Mouse (Mus musculus): ENCODE measurements around the gene Sun5. TPM values are rescaled to one million over a fixed set of nuclear protein-coding genes. Genes with fewer than 3 reads are reported as not detected.

The Sun5 gene
- total RNA-seq (2014; rRNA removed; ENCODE audit: low replicate concordance), result not detected in 2 replicates
- not detected in 2 replicates for polyA plus RNA-seq (2015; fragmentation: Nextera tagmentation; extraction: Ambion mirVana)

DNA sequence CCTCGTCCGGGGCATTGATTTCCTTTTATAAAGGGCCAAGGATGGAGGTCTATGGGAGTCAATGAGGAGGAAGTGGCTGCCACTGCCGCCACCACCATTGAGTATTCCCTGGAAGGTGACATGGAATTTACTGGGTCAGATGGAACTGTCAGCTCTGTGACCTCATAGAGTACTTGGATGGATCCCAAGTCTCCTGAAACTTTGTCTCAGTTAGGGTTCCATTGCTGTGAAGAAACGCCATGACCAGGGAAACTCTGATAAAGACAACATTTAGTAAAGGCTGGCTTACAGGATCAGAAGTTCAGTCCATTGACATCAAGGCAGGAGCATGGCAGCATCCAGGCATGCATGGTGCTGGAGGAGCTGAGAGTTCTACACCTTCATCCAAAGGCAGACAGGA lies at the start of gene Sun5:
Gene Sun5 (minus strand): TSS at position 101 of the 400 bp plus-strand sequence.
- Histone ChIP-seq H3K4me1 (ENCODE audit: control insufficient read depth, insufficient read depth) (no peaks in the 10 kb centered on the region), H3K4me2 (ENCODE audit: low read depth, low read length) (no peak within 1 kb of the TSS), H3K27ac (ENCODE audit: low read depth) (no peak within 1 kb of the TSS), H3K9me3 (replicated peaks; ENCODE audit: control insufficient read depth, low read length) (no peaks in the 10 kb centered on the region), H3K4me3 (ENCODE audit: low read depth, low read length) (no peak within 1 kb of the TSS), H3K27me3 (ENCODE audit: control insufficient read depth, insufficient read depth, low read length) (no peaks in the 10 kb centered on the region), H3K36me3 (replicated peaks; ENCODE audit: control insufficient read depth, insufficient read depth, low read length) (no peaks in the 10 kb centered on the region), H3K9ac (replicated peaks; ENCODE audit: low read depth, low read length) (no peak within 1 kb of the TSS)
- 75% methylated on average over 4 of the region's 4 CpGs for WGBS
- no peak for TF ChIP-seq CTCF (IDR thresholded peaks at IDR 0.05; ENCODE audit: low read depth)
- no peak for TF ChIP-seq EP300 (IDR thresholded peaks at IDR 0.05; ENCODE audit: low read depth)
- ATAC-seq (ENCODE audit: insufficient read depth, low read depth) (no peak), DNase-seq (ENCODE audit: low spot score) (no peak)

DNA sequence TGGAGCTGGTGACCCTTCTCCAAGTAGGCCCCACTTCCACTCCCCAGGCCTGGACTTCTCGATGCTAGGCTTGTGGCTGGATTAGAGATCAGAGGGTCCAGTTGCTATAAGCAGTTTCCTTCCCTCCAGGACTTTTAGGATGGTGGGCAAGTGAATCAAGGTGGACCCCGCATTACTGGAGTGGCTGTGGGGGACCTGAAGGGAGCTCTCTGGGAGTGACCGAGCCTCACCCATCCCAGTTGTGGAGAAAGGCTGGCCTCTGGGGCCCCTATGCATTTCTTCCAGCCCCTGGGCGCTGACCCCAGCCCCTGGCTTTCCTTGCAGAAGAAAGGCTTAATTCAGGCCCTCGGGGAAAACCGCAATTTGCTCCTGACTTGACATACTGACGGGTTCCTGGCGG lies 47.0 kb upstream of the Sun5 start, which contains the start of gene Bpifb3:
Gene Bpifb3 (plus strand): TSS at position 301 of the 400 bp plus-strand sequence.
- TF ChIP-seq EP300 (IDR thresholded peaks at IDR 0.05; ENCODE audit: low read depth), result no peak
- TF ChIP-seq CTCF (IDR thresholded peaks at IDR 0.05; ENCODE audit: low read depth), result no peak
- Histone ChIP-seq H3K27me3 (ENCODE audit: control insufficient read depth, insufficient read depth, low read length) (no peaks in the 10 kb centered on the region), H3K27ac (ENCODE audit: low read depth) (no peak within 1 kb of the TSS), H3K4me3 (ENCODE audit: low read depth, low read length) (no peak within 1 kb of the TSS), H3K4me1 (ENCODE audit: control insufficient read depth, insufficient read depth) (no peaks in the 10 kb centered on the region), H3K9ac (replicated peaks; ENCODE audit: low read depth, low read length) (no peak within 1 kb of the TSS), H3K9me3 (replicated peaks; ENCODE audit: control insufficient read depth, low read length) (no peaks in the 10 kb centered on the region), H3K4me2 (ENCODE audit: low read depth, low read length) (no peak within 1 kb of the TSS), H3K36me3 (replicated peaks; ENCODE audit: control insufficient read depth, insufficient read depth, low read length) (no peaks in the 10 kb centered on the region)
- ATAC-seq (ENCODE audit: insufficient read depth, low read depth) (no peak), DNase-seq (ENCODE audit: low spot score) (no peak)
- whole genome bisulfite sequencing, result 71% methylated on average over 8 of the region's 8 CpGs

DNA sequence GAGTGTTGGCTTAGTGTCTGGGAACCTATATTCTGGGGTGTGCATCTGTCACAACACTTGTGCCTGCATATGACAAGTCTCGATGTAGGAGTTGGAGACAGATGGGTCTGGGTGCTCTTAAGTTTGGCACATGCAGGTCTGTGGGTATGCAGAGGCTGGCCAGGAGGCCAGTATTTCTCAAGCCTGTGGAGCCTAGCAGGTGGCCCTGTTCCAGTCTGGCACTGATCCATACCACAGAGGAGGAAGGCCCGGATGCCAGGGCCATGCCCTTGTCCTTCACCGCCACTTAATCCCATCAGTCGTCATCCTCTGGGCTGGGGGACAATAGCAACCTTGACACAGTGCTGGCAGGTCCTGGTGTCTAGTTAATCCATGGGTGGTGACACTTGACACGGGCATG lies 43.3 kb upstream of the Sun5 start:
- Histone ChIP-seq H3K4me2 (ENCODE audit: low read depth, low read length) (no peak overlapping the region), H3K4me1 (ENCODE audit: control insufficient read depth, insufficient read depth) (no peaks in the 10 kb centered on the region), H3K9me3 (replicated peaks; ENCODE audit: control insufficient read depth, low read length) (no peaks in the 10 kb centered on the region), H3K4me3 (ENCODE audit: low read depth, low read length) (no peak overlapping the region), H3K9ac (replicated peaks; ENCODE audit: low read depth, low read length) (no peak overlapping the region), H3K27ac (ENCODE audit: low read depth) (no peak overlapping the region), H3K36me3 (replicated peaks; ENCODE audit: control insufficient read depth, insufficient read depth, low read length) (no peaks in the 10 kb centered on the region), H3K27me3 (ENCODE audit: control insufficient read depth, insufficient read depth, low read length) (no peaks in the 10 kb centered on the region)
- ATAC-seq (ENCODE audit: insufficient read depth, low read depth) (0 out of 2 replicates have a peak, but pooled peaks have one; percentile 30), DNase-seq (ENCODE audit: low spot score) (peak; percentile 5)
- 32% methylated on average over 5 of the region's 5 CpGs for WGBS
- TF ChIP-seq EP300 (IDR thresholded peaks at IDR 0.05; ENCODE audit: low read depth) (no peak), CTCF (IDR thresholded peaks at IDR 0.05; ENCODE audit: low read depth) (no peak)

GRCm38 (mm10) chr2:153906626-153907025 lies 35.7 kb upstream of the Sun5 start:
- DNase-seq (ENCODE audit: low spot score) (no peak), ATAC-seq (ENCODE audit: insufficient read depth, low read depth) (no peak)
- no peak overlapping the region for H3K4me3 ChIP-seq (ENCODE audit: low read depth, low read length)
- H3K36me3 ChIP-seq (replicated peaks; ENCODE audit: control insufficient read depth, insufficient read depth, low read length), result no peaks in the 10 kb centered on the region
- H3K9ac ChIP-seq (replicated peaks; ENCODE audit: low read depth, low read length), result no peak overlapping the region
- H3K4me2 ChIP-seq (ENCODE audit: low read depth, low read length), result no peak overlapping the region
- TF ChIP-seq EP300 (IDR thresholded peaks at IDR 0.05; ENCODE audit: low read depth), result no peak
- TF ChIP-seq CTCF (IDR thresholded peaks at IDR 0.05; ENCODE audit: low read depth), result no peak
- WGBS, result 65% methylated on average over 4 of the region's 4 CpGs
- H3K27ac ChIP-seq (ENCODE audit: low read depth), result no peak overlapping the region
- no peaks in the 10 kb centered on the region for H3K9me3 ChIP-seq (replicated peaks; ENCODE audit: control insufficient read depth, low read length)
- H3K27me3 ChIP-seq (ENCODE audit: control insufficient read depth, insufficient read depth, low read length), result no peaks in the 10 kb centered on the region
- no peaks in the 10 kb centered on the region for H3K4me1 ChIP-seq (ENCODE audit: control insufficient read depth, insufficient read depth)

GRCm38 (mm10) chr2:153902726-153903125 lies 31.8 kb upstream of the Sun5 start:
- Histone ChIP-seq H3K27me3 (ENCODE audit: control insufficient read depth, insufficient read depth, low read length) (no peaks in the 10 kb centered on the region), H3K4me2 (ENCODE audit: low read depth, low read length) (no peak overlapping the region), H3K9me3 (replicated peaks; ENCODE audit: control insufficient read depth, low read length) (no peaks in the 10 kb centered on the region), H3K9ac (replicated peaks; ENCODE audit: low read depth, low read length) (no peak overlapping the region), H3K27ac (ENCODE audit: low read depth) (no peak overlapping the region), H3K36me3 (replicated peaks; ENCODE audit: control insufficient read depth, insufficient read depth, low read length) (no peaks in the 10 kb centered on the region), H3K4me3 (ENCODE audit: low read depth, low read length) (no peak overlapping the region), H3K4me1 (ENCODE audit: control insufficient read depth, insufficient read depth) (no peaks in the 10 kb centered on the region)
- 64% methylated on average over 6 of the region's 6 CpGs for WGBS
- ATAC-seq (ENCODE audit: insufficient read depth, low read depth) (no peak), DNase-seq (ENCODE audit: low spot score) (no peak)
- TF ChIP-seq EP300 (IDR thresholded peaks at IDR 0.05; ENCODE audit: low read depth) (no peak), CTCF (IDR thresholded peaks at IDR 0.05; ENCODE audit: low read depth) (no peak)

GRCm38 (mm10) chr2:153900088-153900487 lies 29.2 kb upstream of the Sun5 start, which contains the start of gene Bpifb6:
Gene Bpifb6 (plus strand): TSS chr2:153900388.
- ATAC-seq (ENCODE audit: insufficient read depth, low read depth), result no peak
- no peaks in the 10 kb centered on the region for H3K4me1 ChIP-seq (ENCODE audit: control insufficient read depth, insufficient read depth)
- DNase-seq (ENCODE audit: low spot score), result no peak
- H3K9ac ChIP-seq (replicated peaks; ENCODE audit: low read depth, low read length), result no peak within 1 kb of the TSS
- H3K9me3 ChIP-seq (replicated peaks; ENCODE audit: control insufficient read depth, low read length), result no peaks in the 10 kb centered on the region
- no peak within 1 kb of the TSS for H3K4me2 ChIP-seq (ENCODE audit: low read depth, low read length)
- no peak within 1 kb of the TSS for H3K27ac ChIP-seq (ENCODE audit: low read depth)
- no peak within 1 kb of the TSS for H3K4me3 ChIP-seq (ENCODE audit: low read depth, low read length)
- TF ChIP-seq EP300 (IDR thresholded peaks at IDR 0.05; ENCODE audit: low read depth) (no peak), CTCF (IDR thresholded peaks at IDR 0.05; ENCODE audit: low read depth) (no peak)
- H3K36me3 ChIP-seq (replicated peaks; ENCODE audit: control insufficient read depth, insufficient read depth, low read length), result no peaks in the 10 kb centered on the region
- no peaks in the 10 kb centered on the region for H3K27me3 ChIP-seq (ENCODE audit: control insufficient read depth, insufficient read depth, low read length)
- 56% methylated on average over 4 of the region's 4 CpGs for WGBS

All from heart, postnatal 0 days (tissue).